Mouse (Mus musculus) E14TG2a.4 (cell line): ENCODE results near the gene A930033H14Rik.

Source experiments
- CTCF ChIP-seq: conservative IDR thresholded peaks from 2 replicates; pipeline ENCODE4 v1.5.1; 2014; ENCODE audit warnings: low read length
- NANOG ChIP-seq: IDR thresholded peaks from 2 replicates; pipeline ENCODE4 v1.6.1; 2014; ENCODE audit warnings: borderline replicate concordance, low read length, mixed read lengths

DNA sequence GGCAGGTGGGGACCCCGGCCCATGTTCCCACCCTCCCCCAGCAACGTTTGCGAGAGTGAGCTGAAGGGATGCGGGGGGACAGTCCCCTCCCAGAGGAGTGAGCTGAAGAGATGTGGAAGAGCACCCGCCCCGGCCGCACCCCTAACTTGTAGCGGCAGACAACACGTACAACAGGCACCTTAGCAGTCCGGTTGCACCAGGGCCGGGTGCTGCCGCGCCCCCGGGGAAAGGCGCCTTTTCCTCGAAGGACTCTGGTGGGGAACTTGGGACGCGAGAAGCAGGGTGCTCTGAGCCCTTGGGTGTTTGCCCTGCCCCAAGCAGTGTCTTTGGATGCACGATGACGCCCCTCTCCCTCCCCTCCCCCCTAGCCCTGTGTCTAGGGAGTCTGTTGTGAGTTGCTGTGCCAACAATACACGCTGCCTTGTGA, 566 bp upstream of the A930033H14Rik start:
- TF ChIP-seq CTCF, result no peak
- no peak for TF ChIP-seq NANOG
